Mouse (Mus musculus) liver, adult 2 months (tissue): ENCODE results near the gene Ganc. TPM values are rescaled to one million over a fixed set of nuclear protein-coding genes. Genes with fewer than 3 reads are reported as not detected.
A peak's percentile ranks its signal among the peaks of the same experiment; 100 is the strongest.

Experiments
- DNase-seq: peaks from one replicate; pipeline ENCODE4 v3.0.0-alpha.2; 2011; ENCODE audit warnings: low read depth, low spot score; ENCODE audit errors: extremely low read depth
- H3K27ac ChIP-seq: fragments of 200-500 bp; replicated peaks from 2 replicates; pipeline ENCODE4 v1.5.1; 2012; ENCODE audit warnings: low read depth, mild to moderate bottlenecking, control low read depth, inconsistent platforms, low read length; ENCODE audit not compliant: insufficient read depth
- H3K27me3 ChIP-seq: fragments of 200-500 bp; 2 replicates; pipeline ENCODE4 v1.6.1; 2012; ENCODE audit warnings: mild to moderate bottlenecking, moderate library complexity, low read length, inconsistent platforms; ENCODE audit not compliant: control insufficient read depth, insufficient read depth
- H3K36me3 ChIP-seq: fragments of 200-500 bp; 2 replicates; pipeline ENCODE4 v1.6.1; 2012; ENCODE audit warnings: low read length, inconsistent platforms; ENCODE audit not compliant: control insufficient read depth, insufficient read depth
- H3K4me1 ChIP-seq: fragments of 200-500 bp; 2 replicates; pipeline ENCODE4 v1.6.1; 2011; ENCODE audit warnings: low read length; ENCODE audit not compliant: control insufficient read depth, insufficient read depth
- H3K4me3 ChIP-seq: fragments of 200-500 bp; 2 replicates; pipeline ENCODE4 v1.5.1; 2011; ENCODE audit warnings: low read depth, mild to moderate bottlenecking, control low read depth, low read length, moderate library complexity; ENCODE audit not compliant: insufficient read depth
- H3K79me2 ChIP-seq: fragments of 200-500 bp; 2 replicates; pipeline ENCODE4 v1.6.1; 2012; ENCODE audit warnings: inconsistent platforms, mild to moderate bottlenecking, low read length, moderate library complexity; ENCODE audit not compliant: control insufficient read depth, insufficient read depth
- H3K9ac ChIP-seq: fragments of 200-500 bp; 2 replicates; pipeline ENCODE4 v1.6.1; 2012; ENCODE audit warnings: low read depth, mild to moderate bottlenecking, control low read depth, inconsistent platforms, low read length
- CTCF ChIP-seq: fragments of 200-500 bp; IDR thresholded peaks from 2 replicates; pipeline ENCODE4 v1.5.1; 2011; ENCODE audit warnings: low read depth, low read length, control low read depth
- POLR2A ChIP-seq: fragments of 200-500 bp; IDR thresholded peaks from 2 replicates; pipeline ENCODE4 v1.6.1; 2011; ENCODE audit warnings: low read length, control low read depth; ENCODE audit not compliant: insufficient read depth; ENCODE audit errors: extremely low read depth
- WGBS: fragments of 180-500 bp; shearing (Covaris S2); methylation state at CpG from one replicate; pipeline ENCODE4 v1.1.7; 2018; 5-methylcytosine and 5-hydroxymethylcytosine counted together
- polyA plus RNA-seq: library from polyadenylated mRNA; depleted of rRNA; stranded (reverse); fragments of >200 nt; gene quantifications from 2 replicates; pipeline ENCODE4 v1.2.3, GENCODE M21; 2012
- total RNA-seq: library from RNA; depleted of rRNA; stranded (reverse); fragments of >200 nt; gene quantifications from 2 replicates; pipeline ENCODE4 v1.2.3, GENCODE M21; 2014

Gene Ganc
- total and polyA plus RNA-seq, 2 experiments, result 10.7 to 26.5 TPM

- no peak overlapping the region for H3K9ac ChIP-seq
- H3K27me3 ChIP-seq, result no peaks in the 10 kb centered on the region
- TF ChIP-seq CTCF (no peak), POLR2A (no peak)
- no peak overlapping the region for H3K27ac ChIP-seq
- no peak overlapping the region for H3K4me3 ChIP-seq
- H3K79me2 ChIP-seq, result no peaks in the 10 kb centered on the region
- H3K36me3 ChIP-seq, result no peaks in the 10 kb centered on the region
- H3K4me1 ChIP-seq, result peaks cover 16% of the 10 kb centered on the region
- no peak for DNase-seq
These were observed 64.3 kb downstream of the Ganc start for GRCm38 (mm10) chr2:120468011-120468410.

- no peak for DNase-seq
- Histone ChIP-seq H3K27me3 (no peaks in the 10 kb centered on the region), H3K79me2 (no peaks in the 10 kb centered on the region), H3K4me1 (peaks cover 7% of the 10 kb centered on the region), H3K4me3 (no peak overlapping the region), H3K36me3 (no peaks in the 10 kb centered on the region), H3K27ac (no peak overlapping the region), H3K9ac (no peak overlapping the region)
- 79% methylated on average over 3 of the region's 3 CpGs for WGBS
- no peak for TF ChIP-seq POLR2A
- no peak for TF ChIP-seq CTCF
These were observed 65.5 kb downstream of the Ganc start for GRCm38 (mm10) chr2:120469220-120469619.

GRCm38 (mm10) chr2:120469715-120470114 is 66.0 kb downstream of the Ganc start:
- TF ChIP-seq POLR2A (no peak), CTCF (no peak)
- no peak overlapping the region for H3K27ac ChIP-seq
- no peaks in the 10 kb centered on the region for H3K27me3 ChIP-seq
- H3K36me3 ChIP-seq, result no peaks in the 10 kb centered on the region
- no peaks in the 10 kb centered on the region for H3K79me2 ChIP-seq
- H3K4me3 ChIP-seq, result no peak overlapping the region
- 90% methylated on average over 10 of the region's 10 CpGs for WGBS
- no peak for DNase-seq
- peaks cover 7% of the 10 kb centered on the region for H3K4me1 ChIP-seq
- no peak overlapping the region for H3K9ac ChIP-seq

- no peaks in the 10 kb centered on the region for H3K79me2 ChIP-seq
- no peaks in the 10 kb centered on the region for H3K36me3 ChIP-seq
- H3K4me3 ChIP-seq, result no peak overlapping the region
- H3K27ac ChIP-seq, result no peak overlapping the region
- no peaks in the 10 kb centered on the region for H3K4me1 ChIP-seq
- TF ChIP-seq POLR2A (no peak), CTCF (no peak)
- no peak overlapping the region for H3K9ac ChIP-seq
- WGBS, result 86% methylated on average over 4 of the region's 4 CpGs
- no peak for DNase-seq
- no peaks in the 10 kb centered on the region for H3K27me3 ChIP-seq
These were observed 67.2 kb downstream of the Ganc start for GRCm38 (mm10) chr2:120470856-120471255.

GRCm38 (mm10) chr2:120476277-120477087 is 72.8 kb downstream of the Ganc start:
- TF ChIP-seq CTCF, result no peak
- Histone ChIP-seq H3K79me2 (no peaks in the 10 kb centered on the region), H3K4me1 (no peaks in the 10 kb centered on the region), H3K27ac (no peak overlapping the region), H3K9ac (no peak overlapping the region), H3K4me3 (no peak overlapping the region), H3K36me3 (no peaks in the 10 kb centered on the region), H3K27me3 (no peaks in the 10 kb centered on the region)
- 85% methylated on average over 13 of the region's 13 CpGs for WGBS
- DNase-seq, result no peak

GRCm38 (mm10) chr2:120478600-120478999 is 74.9 kb downstream of the Ganc start:
- DNase-seq, result peak; percentile 53
- Histone ChIP-seq H3K79me2 (no peaks in the 10 kb centered on the region), H3K9ac (no peak overlapping the region), H3K27me3 (no peaks in the 10 kb centered on the region), H3K36me3 (no peaks in the 10 kb centered on the region), H3K4me1 (no peaks in the 10 kb centered on the region), H3K27ac (no peak overlapping the region), H3K4me3 (no peak overlapping the region)
- 53% methylated on average over 3 of the region's 3 CpGs for WGBS
- TF ChIP-seq POLR2A, result no peak
- peak; percentile 72 for TF ChIP-seq CTCF
